8 mouse cellular contexts compared by ENCODE assay signal in genomic region chr11:75167643-75168589, GRCm38 (mm10). TPM values are rescaled to one million over a fixed set of nuclear protein-coding genes. Genes with fewer than 3 reads are reported as not detected.
A peak's percentile ranks its signal among the peaks of the same experiment; 100 is the strongest.
DNase-seq lines count a peak whose midpoint lies in the region; ATAC-seq and TF ChIP-seq lines count a peak whose summit lies in the region.

No protein-coding gene starts in this region.

- TF ChIP-seq POLR2A in testis, adult 2 months (IDR thresholded peaks at IDR 0.05; ENCODE audit: control insufficient read depth, low read depth, low read length): no peak

- peaks cover 2% of the 10 kb centered on the region for H3K27me3 ChIP-seq in testis, adult 2 months (ENCODE audit: control insufficient read depth, insufficient read depth, low read length)
- peaks cover 83% of the 10 kb centered on the region for H3K27me3 ChIP-seq in hindbrain, embryonic 14.5 days (ENCODE audit: control insufficient read depth, insufficient read depth, low read length)
- peaks cover 87% of the 10 kb centered on the region for H3K27me3 ChIP-seq in liver, embryonic 16.5 days (ENCODE audit: control insufficient read depth, insufficient read depth, low read depth, low read length)

- H3K9me3 ChIP-seq in hindbrain, embryonic 14.5 days (ENCODE audit: control insufficient read depth, low read length): no peaks in the 10 kb centered on the region
- H3K9me3 ChIP-seq in liver, embryonic 16.5 days (replicated peaks; ENCODE audit: control insufficient read depth, low read length): no peaks in the 10 kb centered on the region

- 4% methylated on average over 48 of the region's 63 CpGs for WGBS in hindbrain, embryonic 14.5 days
- 4% methylated on average over 54 of the region's 63 CpGs for WGBS in liver, embryonic 16.5 days (ENCODE audit: insufficient replicate concordance)

- peak overlapping the region; percentile 76 for H3K4me3 ChIP-seq in testis, adult 2 months (ENCODE audit: control insufficient read depth, low read depth, low read length)
- H3K4me3 ChIP-seq in hindbrain, embryonic 14.5 days (replicated peaks; ENCODE audit: low read length): peak overlapping the region; percentile 50
- peak overlapping the region; percentile 60 for H3K4me3 ChIP-seq in liver, embryonic 16.5 days (ENCODE audit: low read depth, low read length)

- no peaks in the 10 kb centered on the region for H3K36me3 ChIP-seq in testis, adult 2 months (ENCODE audit: control insufficient read depth, insufficient read depth, low read length)
- H3K36me3 ChIP-seq in hindbrain, embryonic 14.5 days (replicated peaks; ENCODE audit: control insufficient read depth, insufficient read depth): peaks cover 16% of the 10 kb centered on the region
- H3K36me3 ChIP-seq in liver, embryonic 16.5 days (ENCODE audit: control insufficient read depth, insufficient read depth): no peaks in the 10 kb centered on the region

- peak overlapping the region; percentile 93 for H3K4me2 ChIP-seq in hindbrain, embryonic 14.5 days (replicated peaks)
- H3K4me2 ChIP-seq in liver, embryonic 16.5 days (ENCODE audit: low read depth, low read length): peak overlapping the region; percentile 77

- 0 out of 2 replicates have a peak overlapping the region, but pooled peaks have one; percentile 2 for H3K27ac ChIP-seq in testis, adult 2 months (ENCODE audit: control insufficient read depth, insufficient read depth, low read depth, low read length)
- no peak overlapping the region for H3K27ac ChIP-seq in hindbrain, embryonic 14.5 days
- peak overlapping the region; percentile 19; the same call in 1 of the 2 replicates for H3K27ac ChIP-seq in liver, embryonic 16.5 days (ENCODE audit: low read length)

- TF ChIP-seq CTCF in testis, adult 2 months (IDR thresholded peaks at IDR 0.05; ENCODE audit: control insufficient read depth, insufficient read depth, insufficient replicate concordance, low read depth, low read length): no peak

- H3K4me1 ChIP-seq in testis, adult 2 months (ENCODE audit: control insufficient read depth, insufficient read depth, low read length): peaks cover 33% of the 10 kb centered on the region
- peaks cover 46% of the 10 kb centered on the region for H3K4me1 ChIP-seq in hindbrain, embryonic 14.5 days (replicated peaks; ENCODE audit: control insufficient read depth, insufficient read depth, low read length)
- H3K4me1 ChIP-seq in liver, embryonic 16.5 days (ENCODE audit: control insufficient read depth, low read depth, low read length): peaks cover 52% of the 10 kb centered on the region

- peak; percentile 40 to 63 for DNase-seq in adrenal gland, adult (ENCODE audit: inconsistent age in 2 of 2, low spot score in 1 of 2)
- no peak for DNase-seq in adrenal gland, adult 8-10 months
- no peak for DNase-seq in testis, postnatal 14 days (ENCODE audit: low spot score)
- no peak for DNase-seq in hindbrain, embryonic 14.5 days (ENCODE audit: low spot score)
- peak; percentile 56 for DNase-seq in thymus, postnatal 4 days
- no peak for DNase-seq in cerebellum, adult 9-11 months

- peak overlapping the region; percentile 67 for H3K9ac ChIP-seq in hindbrain, embryonic 14.5 days
- peak overlapping the region; percentile 43; the same call in 1 of the 2 replicates for H3K9ac ChIP-seq in liver, embryonic 16.5 days (ENCODE audit: low read depth, low read length)

- no peak for ATAC-seq in hindbrain, embryonic 14.5 days (ENCODE audit: low FRiP score)
- no peak for ATAC-seq in liver, embryonic 16.5 days (ENCODE audit: low read depth)

RNA-seq across cellular contexts. Expression of gene Hic1, which starts 1.4 kb away (rescaled TPM):
- total RNA-seq in adrenal gland, adult 8-10 months (2022): 10 to 100 TPM in 2 of 4 experiments, 1 to 10 TPM in 2; 7.7 to 16.5 (median 11.4) TPM
- 1.3 and 1.7 TPM in 2 replicates for polyA plus RNA-seq in testis, adult 2 months (2012; rRNA removed)
- polyA plus RNA-seq in hindbrain, embryonic 14.5 days (2014; fragmentation: Nextera tagmentation; extraction: Ambion mirVana): 1.9 and 2.6 TPM in 2 replicates
- 0.44 and 1.0 TPM in 2 replicates for polyA plus RNA-seq in liver, embryonic 16.5 days (2015; fragmentation: Nextera tagmentation; extraction: Ambion mirVana)

RNA-seq across cellular contexts. Expression of gene Ovca2, which starts 10.7 kb away (rescaled TPM):
- total RNA-seq in adrenal gland, adult 8-10 months (2022): 10 to 100 TPM; 22.3 to 28.9 (median 25.9) TPM
- 9.1 and 10.2 TPM in 2 replicates for polyA plus RNA-seq in testis, adult 2 months (2012; rRNA removed)
- 17.4 and 20.3 TPM in 2 replicates for polyA plus RNA-seq in hindbrain, embryonic 14.5 days (2014; fragmentation: Nextera tagmentation; extraction: Ambion mirVana)
- 8.7 and 9.6 TPM in 2 replicates for polyA plus RNA-seq in liver, embryonic 16.5 days (2015; fragmentation: Nextera tagmentation; extraction: Ambion mirVana)

RNA-seq across cellular contexts. Expression of gene Dph1, which starts 23.1 kb away (rescaled TPM):
- 10 to 100 TPM; 32.3 to 46.1 (median 44.7) TPM for total RNA-seq in adrenal gland, adult 8-10 months (2022)
- 12.8 and 16.6 TPM in 2 replicates for polyA plus RNA-seq in testis, adult 2 months (2012; rRNA removed)
- 13.6 and 14.4 TPM in 2 replicates for polyA plus RNA-seq in hindbrain, embryonic 14.5 days (2014; fragmentation: Nextera tagmentation; extraction: Ambion mirVana)
- 9.1 and 10.6 TPM in 2 replicates for polyA plus RNA-seq in liver, embryonic 16.5 days (2015; fragmentation: Nextera tagmentation; extraction: Ambion mirVana)

RNA-seq across cellular contexts. Expression of gene Rtn4rl1, which starts 25.7 kb away (rescaled TPM):
- total RNA-seq in adrenal gland, adult 8-10 months (2022): 10 to 100 TPM; 39.9 to 74.9 (median 58.7) TPM
- 3.1 and 3.3 TPM in 2 replicates for polyA plus RNA-seq in testis, adult 2 months (2012; rRNA removed)
- polyA plus RNA-seq in hindbrain, embryonic 14.5 days (2014; fragmentation: Nextera tagmentation; extraction: Ambion mirVana): 8.5 and 10.3 TPM in 2 replicates
- polyA plus RNA-seq in liver, embryonic 16.5 days (2015; fragmentation: Nextera tagmentation; extraction: Ambion mirVana): 0.44 and 0.48 TPM in 2 replicates

Comparison
In these comparisons a context has a peak if more than half of its experiments do, and no peak if none do; other contexts are left out.
1. DNase-seq: peak in adrenal gland, adult (2 of 2) and thymus, postnatal 4 days (single experiment); none in adrenal gland, adult 8-10 months (single experiment), testis, postnatal 14 days (single experiment), hindbrain, embryonic 14.5 days (single experiment) and cerebellum, adult 9-11 months (single experiment).
2. Peak in every context shown above with its lines, with median percentiles within 50 percentile points of each other: H3K4me3 ChIP-seq.